Mouse (Mus musculus) CH12.LX (cell line): ENCODE results near the gene Shq1.

ENCODE experiments used
- CTCF ChIP-seq, 2 experiments: IDR thresholded peaks in 1 of 2; conservative IDR thresholded peaks in 1 of 2; 2 replicates each; pipeline ENCODE4 v1.5.1; 2011 to 2012; ENCODE audit warnings: low read depth in 2 of 2, low read length in 2 of 2, improper control_type of control experiment in 1 of 2, inconsistent platforms in 1 of 2, mild to moderate bottlenecking in 1 of 2, moderate library complexity in 1 of 2
- KAT2A ChIP-seq: IDR thresholded peaks from 2 replicates; pipeline ENCODE4 v1.6.1; 2012; ENCODE audit warnings: low read length, improper control_type of control experiment, inconsistent platforms; ENCODE audit not compliant: insufficient replicate concordance
- MAFK ChIP-seq: IDR thresholded peaks from 2 replicates; pipeline ENCODE4 v1.6.1; 2011; ENCODE audit warnings: low read length, improper control_type of control experiment; ENCODE audit not compliant: insufficient replicate concordance
- MEF2A ChIP-seq: IDR thresholded peaks from 2 replicates; pipeline ENCODE4 v1.6.1; 2014; ENCODE audit warnings: low read depth, mild to moderate bottlenecking, inconsistent platforms, low read length, improper control_type of control experiment, borderline replicate concordance
- MXI1 ChIP-seq: IDR thresholded peaks from 2 replicates; pipeline ENCODE4 v1.6.1; 2011; ENCODE audit warnings: mild to moderate bottlenecking, low read depth, low read length, improper control_type of control experiment
- NRF1 ChIP-seq: IDR thresholded peaks from 2 replicates; pipeline ENCODE4 v1.6.1; 2014; ENCODE audit warnings: low read depth, mild to moderate bottlenecking, inconsistent platforms, low read length, improper control_type of control experiment, moderate library complexity
- POLR2A ChIP-seq: IDR thresholded peaks from 2 replicates; pipeline ENCODE4 v1.6.1; 2011; ENCODE audit warnings: low read depth, mild to moderate bottlenecking, improper control_type of control experiment, low read length
- RCOR1 ChIP-seq: conservative IDR thresholded peaks from 2 replicates; pipeline ENCODE4 v1.6.1; 2012; ENCODE audit warnings: low read depth, mild to moderate bottlenecking, inconsistent platforms, low read length, improper control_type of control experiment
- USF1 ChIP-seq: IDR thresholded peaks from 2 replicates; pipeline ENCODE4 v1.6.1; 2014; ENCODE audit warnings: low read depth, mild to moderate bottlenecking, inconsistent platforms, low read length, improper control_type of control experiment
- ZMIZ1 ChIP-seq: IDR thresholded peaks from 2 replicates; pipeline ENCODE4 v1.6.1; 2012; ENCODE audit warnings: low read depth, mild to moderate bottlenecking, inconsistent platforms, low read length, improper control_type of control experiment

DNA sequence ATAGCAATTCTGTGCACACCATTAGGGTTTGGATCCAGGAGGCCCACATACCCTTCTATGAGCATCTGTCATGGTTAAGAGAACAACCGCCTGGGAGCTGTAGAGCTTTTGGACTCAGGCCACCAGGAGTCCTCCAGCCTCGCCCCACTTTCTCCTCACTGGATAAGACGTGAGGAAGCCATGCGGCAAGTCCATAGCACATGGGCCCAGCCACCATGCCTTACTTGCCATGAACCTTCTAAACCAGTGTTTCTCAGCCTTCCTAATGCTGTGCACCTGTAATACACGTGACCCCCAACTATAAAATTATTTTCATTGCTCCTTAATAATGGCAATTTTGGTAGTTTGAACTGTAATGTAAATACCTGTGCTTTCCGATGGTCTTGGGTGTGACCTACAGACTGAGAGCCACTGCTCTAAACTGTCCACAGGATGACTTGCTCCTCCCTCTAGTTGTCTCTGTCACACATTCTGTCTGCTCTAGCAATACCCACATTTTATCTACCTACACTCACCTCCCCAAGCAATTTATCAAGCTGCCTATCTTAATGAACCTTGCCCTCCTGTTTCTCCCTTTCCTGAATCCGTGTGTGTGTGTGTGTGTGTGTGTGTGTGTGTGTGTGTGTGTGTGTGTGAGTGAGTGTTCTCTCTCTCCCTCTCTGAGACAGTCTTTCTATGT lies 59.9 kb downstream of the Shq1 start:
- TF ChIP-seq ZMIZ1 (no peak), CTCF (conservative IDR thresholded peaks at IDR 0.05 in 1 of 2, IDR thresholded peaks at IDR 0.05 in 1 of 2; ENCODE audit: low read depth in 2 of 2, low read length in 2 of 2) (no peak), MAFK (no peak), USF1 (no peak), POLR2A (no peak), NRF1 (no peak), KAT2A (no peak), RCOR1 (no peak), MXI1 (no peak), MEF2A (no peak)
